Mouse (Mus musculus) liver, postnatal 0 days (tissue): Measurements from ENCODE around the gene Hipk2. TPM values are rescaled to one million over a fixed set of nuclear protein-coding genes. Genes with fewer than 3 reads are reported as not detected.

Experiments used
- ATAC-seq: fragments of 200-750 bp; cut with Nextera tagmentation; 2 replicates; pipeline ENCODE4 v1.8.0; 2017; ENCODE audit warnings: mild to moderate bottlenecking, moderate library complexity
- DNase-seq: peaks from one replicate; pipeline ENCODE4 v3.0.0-alpha.2; 2016
- H3K27ac ChIP-seq: fragments of 300-500 bp; sonication (generic); 2 replicates; pipeline ENCODE4 v1.5.1; 2014; ENCODE audit warnings: antibody characterized with exemption, moderate library complexity, mild to moderate bottlenecking, low read depth
- H3K27me3 ChIP-seq: fragments of 300-500 bp; sonication (generic); 2 replicates; pipeline ENCODE4 v1.6.1; 2014; ENCODE audit warnings: low read length, control low read depth, mixed read lengths; ENCODE audit not compliant: insufficient read depth
- H3K36me3 ChIP-seq: fragments of 300-500 bp; sonication (generic); replicated peaks from 2 replicates; pipeline ENCODE4 v1.6.1; 2014; ENCODE audit warnings: mild to moderate bottlenecking, control low read depth, low read length, moderate library complexity, mixed read lengths; ENCODE audit not compliant: insufficient read depth
- H3K4me1 ChIP-seq: fragments of 300-500 bp; sonication (generic); 2 replicates; pipeline ENCODE4 v1.6.1; 2014; ENCODE audit warnings: antibody characterized with exemption, mild to moderate bottlenecking, control low read depth; ENCODE audit not compliant: insufficient read depth
- H3K4me2 ChIP-seq: fragments of 300-500 bp; sonication (generic); 2 replicates; pipeline ENCODE4 v1.6.1; 2014; ENCODE audit warnings: low read depth, mild to moderate bottlenecking, low read length, moderate library complexity, mixed read lengths
- H3K4me3 ChIP-seq: fragments of 300-500 bp; sonication (generic); 2 replicates; pipeline ENCODE4 v1.5.1; 2014; ENCODE audit warnings: low read depth, low read length
- H3K9ac ChIP-seq: fragments of 300-500 bp; sonication (generic); replicated peaks from 2 replicates; pipeline ENCODE4 v1.6.1; 2014; ENCODE audit warnings: mild to moderate bottlenecking, moderate library complexity
- H3K9me3 ChIP-seq: fragments of 300-500 bp; sonication (generic); 2 replicates; pipeline ENCODE4 v1.6.1; 2016; ENCODE audit warnings: mild to moderate bottlenecking, control low read depth, low read length, mixed read lengths
- CTCF ChIP-seq: sonication (generic); IDR thresholded peaks from 2 replicates; pipeline ENCODE4 v1.5.1; 2016; ENCODE audit warnings: antibody characterized with exemption, low read depth
- EP300 ChIP-seq: IDR thresholded peaks from 2 replicates; pipeline ENCODE4 v1.6.1; 2016; ENCODE audit warnings: antibody characterized with exemption, low read depth, mild to moderate bottlenecking
- WGBS: fragments of 180-500 bp; shearing (Covaris S2); extraction: QIAGEN DNeasy Blood & Tissue Kit; methylation state at CpG from one replicate; pipeline ENCODE4 v1.1.7; 2014; ENCODE audit not compliant: insufficient replicate concordance; 5-methylcytosine and 5-hydroxymethylcytosine counted together
- polyA plus RNA-seq: library from polyadenylated mRNA; unstranded; fragments of >200 nt; fragmentation: Nextera tagmentation; extraction: Ambion mirVana; gene quantifications from 2 replicates; pipeline ENCODE4 v1.2.1, GENCODE M21; 2015

Gene Hipk2
- polyA plus RNA-seq, 1 experiment from 2014 or later, result 9.7 TPM

GRCm38 (mm10) chr6:38801252-38801651 lies 74.7 kb downstream of the Hipk2 start:
- Histone ChIP-seq H3K9ac (no peak overlapping the region), H3K9me3 (no peaks in the 10 kb centered on the region), H3K4me2 (no peak overlapping the region), H3K27me3 (no peaks in the 10 kb centered on the region), H3K36me3 (peaks cover 51% of the 10 kb centered on the region), H3K27ac (no peak overlapping the region), H3K4me3 (no peak overlapping the region), H3K4me1 (peaks cover 5% of the 10 kb centered on the region)
- no peak for DNase-seq
- TF ChIP-seq CTCF (no peak), EP300 (no peak)
- WGBS, result 38% methylated on average over 1 of the region's 1 CpGs
- no peak for ATAC-seq

DNA sequence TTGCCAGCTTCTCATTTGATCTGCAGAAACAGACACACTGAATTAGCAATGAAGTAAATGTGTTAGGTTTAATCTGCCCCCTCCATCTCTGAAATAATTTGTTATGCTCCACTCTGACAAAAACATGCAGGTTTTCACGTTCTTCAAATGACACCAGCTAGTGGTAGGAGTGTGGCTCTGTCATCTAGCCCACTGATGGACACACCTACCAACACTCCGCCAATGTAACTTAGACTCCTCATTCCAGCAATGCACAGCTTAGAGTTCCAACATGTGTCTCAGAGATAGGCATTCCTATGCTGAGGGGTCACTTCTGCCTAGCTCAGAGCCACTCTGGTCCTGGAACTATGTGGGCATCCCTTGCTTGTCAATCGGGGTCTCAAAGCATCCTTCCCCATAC lies 78.4 kb downstream of the Hipk2 start:
- Histone ChIP-seq H3K9ac (no peak overlapping the region), H3K4me2 (no peak overlapping the region), H3K9me3 (no peaks in the 10 kb centered on the region), H3K4me3 (no peak overlapping the region), H3K36me3 (peaks cover 35% of the 10 kb centered on the region), H3K27me3 (no peaks in the 10 kb centered on the region), H3K4me1 (peaks cover 15% of the 10 kb centered on the region), H3K27ac (no peak overlapping the region)
- 79% methylated on average over 3 of the region's 3 CpGs for WGBS
- TF ChIP-seq EP300, result no peak
- TF ChIP-seq CTCF, result no peak
- ATAC-seq (no peak), DNase-seq (no peak)

GRCm38 (mm10) chr6:38796993-38797392 lies 79.0 kb downstream of the Hipk2 start:
- no peak for TF ChIP-seq EP300
- no peak for TF ChIP-seq CTCF
- no peak overlapping the region for H3K4me3 ChIP-seq
- no peak overlapping the region for H3K27ac ChIP-seq
- no peaks in the 10 kb centered on the region for H3K27me3 ChIP-seq
- no peaks in the 10 kb centered on the region for H3K9me3 ChIP-seq
- H3K4me2 ChIP-seq, result no peak overlapping the region
- H3K4me1 ChIP-seq, result peaks cover 15% of the 10 kb centered on the region
- no peak for DNase-seq
- H3K9ac ChIP-seq, result no peak overlapping the region
- H3K36me3 ChIP-seq, result peaks cover 35% of the 10 kb centered on the region
- ATAC-seq, result no peak

GRCm38 (mm10) chr6:38796388-38796787 lies 79.6 kb downstream of the Hipk2 start:
- Histone ChIP-seq H3K9ac (no peak overlapping the region), H3K9me3 (no peaks in the 10 kb centered on the region), H3K27me3 (no peaks in the 10 kb centered on the region), H3K36me3 (peaks cover 38% of the 10 kb centered on the region), H3K4me2 (no peak overlapping the region), H3K27ac (no peak overlapping the region), H3K4me3 (no peak overlapping the region), H3K4me1 (peaks cover 15% of the 10 kb centered on the region)
- 95% methylated on average over 1 of the region's 1 CpGs for WGBS
- ATAC-seq (no peak), DNase-seq (no peak)
- TF ChIP-seq EP300, result no peak
- no peak for TF ChIP-seq CTCF

- DNase-seq, result no peak
- Histone ChIP-seq H3K36me3 (peaks cover 43% of the 10 kb centered on the region), H3K27ac (no peak overlapping the region), H3K4me1 (peaks cover 15% of the 10 kb centered on the region), H3K9me3 (no peaks in the 10 kb centered on the region), H3K27me3 (no peaks in the 10 kb centered on the region), H3K4me3 (no peak overlapping the region), H3K4me2 (no peak overlapping the region), H3K9ac (no peak overlapping the region)
- WGBS, result 55% methylated on average over 3 of the region's 3 CpGs
- TF ChIP-seq CTCF, result no peak
- TF ChIP-seq EP300, result no peak
- ATAC-seq, result peak; percentile 70
Observed at GRCm38 (mm10) chr6:38795096-38795816, 80.7 kb downstream of the Hipk2 start.

DNA sequence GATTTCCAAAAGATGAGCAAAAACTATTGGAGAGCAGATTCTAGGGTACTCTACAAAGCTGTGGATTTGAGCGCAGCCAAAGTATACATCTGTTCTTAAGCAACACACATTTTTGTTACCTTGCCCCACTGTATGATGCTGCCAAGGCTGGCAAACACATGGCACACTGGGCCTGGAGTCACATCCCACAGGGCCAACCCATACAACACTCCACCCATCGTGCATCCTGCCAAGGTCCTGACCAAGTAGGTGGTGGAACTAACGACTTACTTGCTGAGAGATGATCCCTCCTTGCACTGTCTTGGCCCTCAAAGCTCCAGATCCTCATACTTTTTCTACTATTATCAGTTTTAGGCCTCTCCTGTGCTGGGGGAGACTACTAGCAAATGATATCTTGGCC lies 83.0 kb downstream of the Hipk2 start:
- no peak overlapping the region for H3K4me3 ChIP-seq
- no peaks in the 10 kb centered on the region for H3K27me3 ChIP-seq
- H3K4me1 ChIP-seq, result peaks cover 23% of the 10 kb centered on the region
- H3K4me2 ChIP-seq, result no peak overlapping the region
- H3K27ac ChIP-seq, result no peak overlapping the region
- DNase-seq (no peak), ATAC-seq (no peak)
- H3K9ac ChIP-seq, result no peak overlapping the region
- no peak for TF ChIP-seq EP300
- TF ChIP-seq CTCF, result no peak
- peaks cover 38% of the 10 kb centered on the region for H3K36me3 ChIP-seq
- H3K9me3 ChIP-seq, result no peaks in the 10 kb centered on the region
- WGBS, result 84% methylated on average over 3 of the region's 3 CpGs
